10 mouse cellular contexts compared by ENCODE assay signal in genomic region chr17:31540809-31541459, GRCm38 (mm10). TPM values are rescaled to one million over a fixed set of nuclear protein-coding genes. Genes with fewer than 3 reads are reported as not detected.
DNase-seq lines count a peak whose midpoint lies in the region; ATAC-seq and TF ChIP-seq lines count a peak whose summit lies in the region.
"Had no signal": no experiment of that assay in that cellular context is flagged by ENCODE, and none has a peak within 500 bp of the region (broad histone marks: within the 10 kb centered on the region; RNA-seq: fewer than 3 reads in every experiment).

No protein-coding gene starts in this region.

- H3K4me3 ChIP-seq in forebrain, embryonic 14.5 days (ENCODE audit: low read depth, low read length) = no peak overlapping the region
- no peak overlapping the region for H3K4me3 ChIP-seq in forebrain, embryonic 11.5 days (ENCODE audit: low read depth, low read length)
- no peak overlapping the region for H3K4me3 ChIP-seq in midbrain, embryonic 10.5 days
- H3K4me3 ChIP-seq in midbrain, postnatal 0 days (ENCODE audit: low read depth, low read length) = no peak overlapping the region
- H3K4me3 ChIP-seq in limb, embryonic 10.5 days = no peak overlapping the region
- H3K4me3 ChIP-seq in stomach, embryonic 15.5 days (replicated peaks) = no peak overlapping the region
- H3K4me3 ChIP-seq: lung, embryonic 15.5 days had no signal

- WGBS in forebrain, embryonic 14.5 days = 43% methylated on average over 4 of the region's 4 CpGs
- WGBS in forebrain, embryonic 11.5 days = 69% methylated on average over 4 of the region's 4 CpGs
- 66% methylated on average over 4 of the region's 4 CpGs for WGBS in midbrain, embryonic 10.5 days
- WGBS in midbrain, postnatal 0 days = 51% methylated on average over 4 of the region's 4 CpGs
- WGBS in limb, embryonic 10.5 days = 74% methylated on average over 4 of the region's 4 CpGs
- 52% methylated on average over 4 of the region's 4 CpGs for WGBS in stomach, embryonic 15.5 days

- H3K9me3 ChIP-seq in forebrain, embryonic 14.5 days (replicated peaks; ENCODE audit: control insufficient read depth, low read length) = no peaks in the 10 kb centered on the region
- H3K9me3 ChIP-seq in forebrain, embryonic 11.5 days (ENCODE audit: control insufficient read depth, low read length) = no peaks in the 10 kb centered on the region
- no peaks in the 10 kb centered on the region for H3K9me3 ChIP-seq in midbrain, embryonic 10.5 days (replicated peaks)
- H3K9me3 ChIP-seq in midbrain, postnatal 0 days (ENCODE audit: low read length) = no peaks in the 10 kb centered on the region
- no peaks in the 10 kb centered on the region for H3K9me3 ChIP-seq in limb, embryonic 10.5 days (replicated peaks)
- H3K9me3 ChIP-seq in stomach, embryonic 15.5 days = no peaks in the 10 kb centered on the region
- H3K9me3 ChIP-seq: lung, embryonic 15.5 days had no signal

- TF ChIP-seq CTCF in midbrain, postnatal 0 days (IDR thresholded peaks at IDR 0.05) = no peak

- no peaks in the 10 kb centered on the region for H3K36me3 ChIP-seq in forebrain, embryonic 14.5 days (ENCODE audit: control insufficient read depth, insufficient read depth, low read length)
- H3K36me3 ChIP-seq in forebrain, embryonic 11.5 days (ENCODE audit: control insufficient read depth, insufficient read depth, low read length) = no peaks in the 10 kb centered on the region
- no peaks in the 10 kb centered on the region for H3K36me3 ChIP-seq in midbrain, embryonic 10.5 days
- no peaks in the 10 kb centered on the region for H3K36me3 ChIP-seq in midbrain, postnatal 0 days (ENCODE audit: insufficient read depth, low read length)
- no peaks in the 10 kb centered on the region for H3K36me3 ChIP-seq in limb, embryonic 10.5 days
- H3K36me3 ChIP-seq in stomach, embryonic 15.5 days = no peaks in the 10 kb centered on the region
- H3K36me3 ChIP-seq: lung, embryonic 15.5 days had no signal

- no peak overlapping the region for H3K9ac ChIP-seq in forebrain, embryonic 14.5 days (ENCODE audit: low read length)
- no peak overlapping the region for H3K9ac ChIP-seq in forebrain, embryonic 11.5 days (ENCODE audit: low read length)
- no peak overlapping the region for H3K9ac ChIP-seq in midbrain, postnatal 0 days (replicated peaks; ENCODE audit: low read length, poor library complexity, severe bottlenecking)
- no peak overlapping the region for H3K9ac ChIP-seq in stomach, embryonic 15.5 days
- H3K9ac ChIP-seq: lung, embryonic 15.5 days had no signal

- ATAC-seq in forebrain, embryonic 14.5 days = peak; percentile 24; the same call in 1 of the 2 replicates
- no peak for ATAC-seq in forebrain, embryonic 11.5 days (replicated peaks; ENCODE audit: low FRiP score)
- no peak for ATAC-seq in midbrain, postnatal 0 days (ENCODE audit: low FRiP score)
- no peak for ATAC-seq in stomach, embryonic 15.5 days (ENCODE audit: insufficient read depth, low FRiP score, low read depth)
- no peak for ATAC-seq in megakaryocyte, adult 5-6 weeks (ENCODE audit: poor library complexity, severe bottlenecking)

- H3K4me1 ChIP-seq in forebrain, embryonic 14.5 days (ENCODE audit: control insufficient read depth, insufficient read depth, low read length) = peaks cover 2% of the 10 kb centered on the region
- H3K4me1 ChIP-seq in forebrain, embryonic 11.5 days (replicated peaks; ENCODE audit: control insufficient read depth, insufficient read depth, low read length) = peaks cover 1% of the 10 kb centered on the region; the same call in 1 of the 2 replicates
- peaks cover 14% of the 10 kb centered on the region for H3K4me1 ChIP-seq in midbrain, embryonic 10.5 days
- peaks cover 1% of the 10 kb centered on the region; the same call in 1 of the 2 replicates for H3K4me1 ChIP-seq in midbrain, postnatal 0 days (ENCODE audit: insufficient read depth, low read length)
- peaks cover 29% of the 10 kb centered on the region for H3K4me1 ChIP-seq in limb, embryonic 10.5 days
- peaks cover 3% of the 10 kb centered on the region; the same call in 1 of the 2 replicates for H3K4me1 ChIP-seq in stomach, embryonic 15.5 days

- no peak overlapping the region for H3K4me2 ChIP-seq in forebrain, embryonic 14.5 days (ENCODE audit: low read length)
- H3K4me2 ChIP-seq in forebrain, embryonic 11.5 days (ENCODE audit: low read depth, low read length, severe bottlenecking) = no peak overlapping the region
- H3K4me2 ChIP-seq in midbrain, postnatal 0 days (ENCODE audit: low read depth, low read length, poor library complexity, severe bottlenecking) = no peak overlapping the region
- H3K4me2 ChIP-seq in stomach, embryonic 15.5 days = no peak overlapping the region
- H3K4me2 ChIP-seq: lung, embryonic 15.5 days had no signal

- H3K27ac ChIP-seq in forebrain, embryonic 14.5 days (ENCODE audit: low read depth, low read length) = peak overlapping the region; percentile 54; the same call in 1 of the 2 replicates
- no peak overlapping the region for H3K27ac ChIP-seq in forebrain, embryonic 11.5 days (ENCODE audit: low read depth, low read length)
- 0 out of 2 replicates have a peak overlapping the region, but pooled peaks have one; percentile 28 for H3K27ac ChIP-seq in midbrain, embryonic 10.5 days (replicated peaks)
- no peak overlapping the region for H3K27ac ChIP-seq in midbrain, postnatal 0 days (ENCODE audit: low read depth, low read length)
- peak overlapping the region; percentile 71 for H3K27ac ChIP-seq in limb, embryonic 10.5 days
- peak overlapping the region; percentile 44; the same call in 1 of the 2 replicates for H3K27ac ChIP-seq in stomach, embryonic 15.5 days
- H3K27ac ChIP-seq: lung, embryonic 15.5 days had no signal

- no peak for DNase-seq in forebrain, embryonic 14.5 days (ENCODE audit: low spot score)
- DNase-seq in forebrain, embryonic 11.5 days (ENCODE audit: low spot score) = no peak
- no peak for DNase-seq in midbrain, embryonic 10.5 days (ENCODE audit: low spot score)
- no peak for DNase-seq in midbrain, postnatal 0 days (ENCODE audit: low spot score)
- no peak for DNase-seq in limb, embryonic 10.5 days (ENCODE audit: low spot score)
- DNase-seq in ovary, postnatal 14 days (ENCODE audit: low spot score) = no peak
- DNase-seq: cerebellum, postnatal 10 days had no signal

- no peaks in the 10 kb centered on the region for H3K27me3 ChIP-seq in forebrain, embryonic 14.5 days (replicated peaks; ENCODE audit: control insufficient read depth, insufficient read depth, low read length)
- H3K27me3 ChIP-seq in forebrain, embryonic 11.5 days (ENCODE audit: control insufficient read depth, insufficient read depth, low read length) = no peaks in the 10 kb centered on the region
- no peaks in the 10 kb centered on the region for H3K27me3 ChIP-seq in midbrain, embryonic 10.5 days (ENCODE audit: low read depth, poor library complexity, severe bottlenecking)
- H3K27me3 ChIP-seq in midbrain, postnatal 0 days (ENCODE audit: insufficient read depth, low read length) = no peaks in the 10 kb centered on the region
- H3K27me3 ChIP-seq in limb, embryonic 10.5 days (ENCODE audit: low read depth, poor library complexity, severe bottlenecking) = no peaks in the 10 kb centered on the region
- no peaks in the 10 kb centered on the region for H3K27me3 ChIP-seq in stomach, embryonic 15.5 days (replicated peaks)
- H3K27me3 ChIP-seq: lung, embryonic 15.5 days had no signal

RNA-seq across cellular contexts. Expression of gene Ndufv3, which starts 21.0 kb away (rescaled TPM):
- polyA plus RNA-seq in forebrain, embryonic 14.5 days (2014; fragmentation: Nextera tagmentation; extraction: Ambion mirVana) = 377 and 457 TPM in 2 replicates
- 225 and 246 TPM in 2 replicates for polyA plus RNA-seq in forebrain, embryonic 11.5 days (2014; fragmentation: Nextera tagmentation; extraction: Ambion mirVana)
- polyA plus RNA-seq in midbrain, embryonic 10.5 days (2016; fragmentation: Nextera tagmentation; extraction: Ambion mirVana) = 249 and 258 TPM in 2 replicates
- total RNA-seq in midbrain, postnatal 0 days (2014; rRNA removed) = 221 and 257 TPM in 2 replicates
- 513 and 552 TPM in 2 replicates for polyA plus RNA-seq in midbrain, postnatal 0 days (2015; fragmentation: Nextera tagmentation; extraction: Ambion mirVana)
- 201 and 213 TPM in 2 replicates for polyA plus RNA-seq in limb, embryonic 10.5 days (2016; fragmentation: Nextera tagmentation; extraction: Ambion mirVana)
- 308 and 337 TPM in 2 replicates for polyA plus RNA-seq in stomach, embryonic 15.5 days (2015; fragmentation: Nextera tagmentation; extraction: Ambion mirVana)
- total RNA-seq in megakaryocyte, adult 5-6 weeks (2015) = 92.8 and 95.7 TPM in 2 replicates
- total RNA-seq in megakaryocyte, adult 5-6 weeks (2017) = 215 and 217 TPM in 2 replicates

RNA-seq across cellular contexts. Expression of gene Wdr4, which starts 21.2 kb away (rescaled TPM):
- 31.3 and 34.3 TPM in 2 replicates for polyA plus RNA-seq in forebrain, embryonic 14.5 days (2014; fragmentation: Nextera tagmentation; extraction: Ambion mirVana)
- polyA plus RNA-seq in forebrain, embryonic 11.5 days (2014; fragmentation: Nextera tagmentation; extraction: Ambion mirVana) = 48.9 and 49.3 TPM in 2 replicates
- 70.2 and 76.7 TPM in 2 replicates for polyA plus RNA-seq in midbrain, embryonic 10.5 days (2016; fragmentation: Nextera tagmentation; extraction: Ambion mirVana)
- 66.0 and 66.8 TPM in 2 replicates for total RNA-seq in midbrain, postnatal 0 days (2014; rRNA removed)
- 27.0 and 29.3 TPM in 2 replicates for polyA plus RNA-seq in midbrain, postnatal 0 days (2015; fragmentation: Nextera tagmentation; extraction: Ambion mirVana)
- polyA plus RNA-seq in limb, embryonic 10.5 days (2016; fragmentation: Nextera tagmentation; extraction: Ambion mirVana) = 69.5 and 73.2 TPM in 2 replicates
- polyA plus RNA-seq in stomach, embryonic 15.5 days (2015; fragmentation: Nextera tagmentation; extraction: Ambion mirVana) = 40.1 and 42.4 TPM in 2 replicates
- 2.8 and 3.4 TPM in 2 replicates for total RNA-seq in megakaryocyte, adult 5-6 weeks (2015)
- total RNA-seq in megakaryocyte, adult 5-6 weeks (2017) = 3.7 and 7.3 TPM in 2 replicates

RNA-seq across cellular contexts. Expression of gene Pknox1, which starts 23.6 kb away (rescaled TPM):
- 36.4 and 36.8 TPM in 2 replicates for polyA plus RNA-seq in forebrain, embryonic 14.5 days (2014; fragmentation: Nextera tagmentation; extraction: Ambion mirVana)
- 29.8 and 31.1 TPM in 2 replicates for polyA plus RNA-seq in forebrain, embryonic 11.5 days (2014; fragmentation: Nextera tagmentation; extraction: Ambion mirVana)
- 17.5 and 18.0 TPM in 2 replicates for polyA plus RNA-seq in midbrain, embryonic 10.5 days (2016; fragmentation: Nextera tagmentation; extraction: Ambion mirVana)
- total RNA-seq in midbrain, postnatal 0 days (2014; rRNA removed) = 18.3 and 22.7 TPM in 2 replicates
- 14.3 and 14.9 TPM in 2 replicates for polyA plus RNA-seq in midbrain, postnatal 0 days (2015; fragmentation: Nextera tagmentation; extraction: Ambion mirVana)
- polyA plus RNA-seq in limb, embryonic 10.5 days (2016; fragmentation: Nextera tagmentation; extraction: Ambion mirVana) = 37.6 and 40.2 TPM in 2 replicates
- polyA plus RNA-seq in stomach, embryonic 15.5 days (2015; fragmentation: Nextera tagmentation; extraction: Ambion mirVana) = 31.9 and 34.4 TPM in 2 replicates
- total RNA-seq in megakaryocyte, adult 5-6 weeks (2015) = 19.5 and 20.8 TPM in 2 replicates
- 24.7 and 33.1 TPM in 2 replicates for total RNA-seq in megakaryocyte, adult 5-6 weeks (2017)

Comparison
In these comparisons a context has a peak if more than half of its experiments do, and no peak if none do; other contexts are left out.
1. H3K27ac ChIP-seq: peak in forebrain, embryonic 14.5 days (single experiment), midbrain, embryonic 10.5 days (single experiment), limb, embryonic 10.5 days (single experiment) and stomach, embryonic 15.5 days (single experiment); none in forebrain, embryonic 11.5 days (single experiment) and midbrain, postnatal 0 days (single experiment).